Mouse (Mus musculus) forebrain, embryonic 10.5 days (tissue): ENCODE measurements around the gene Gm10974. TPM values are rescaled to one million over a fixed set of nuclear protein-coding genes. Genes with fewer than 3 reads are reported as not detected.

Experiments used
- DNase-seq: peaks from one replicate; pipeline ENCODE4 v3.0.0-alpha.2; 2017; ENCODE audit warnings: low spot score; ENCODE audit errors: extremely low spot score
- H3K27ac ChIP-seq: fragments of 300-500 bp; sonication (generic); 2 replicates; pipeline ENCODE4 v1.5.1; 2016; ENCODE audit warnings: mild to moderate bottlenecking
- H3K27me3 ChIP-seq: fragments of 300-500 bp; sonication (generic); 2 replicates; pipeline ENCODE4 v1.6.1; 2016; ENCODE audit warnings: mild to moderate bottlenecking; ENCODE audit not compliant: poor library complexity, severe bottlenecking
- H3K36me3 ChIP-seq: fragments of 300-500 bp; sonication (generic); replicated peaks from 2 replicates; pipeline ENCODE4 v1.6.1; 2016; ENCODE audit warnings: mild to moderate bottlenecking, moderate library complexity
- H3K4me1 ChIP-seq: fragments of 300-500 bp; sonication (generic); 2 replicates; pipeline ENCODE4 v1.6.1; 2016
- H3K4me3 ChIP-seq: fragments of 300-500 bp; sonication (generic); 2 replicates; pipeline ENCODE4 v1.5.1; 2016; ENCODE audit warnings: mild to moderate bottlenecking, moderate library complexity
- H3K9me3 ChIP-seq: fragments of 300-500 bp; sonication (generic); 2 replicates; pipeline ENCODE4 v1.6.1; 2016; ENCODE audit warnings: mild to moderate bottlenecking, moderate library complexity
- WGBS: fragments of 180-500 bp; shearing (Covaris S2); methylation state at CpG from one replicate; pipeline ENCODE4 v1.1.7; 2016; 5-methylcytosine and 5-hydroxymethylcytosine counted together
- polyA plus RNA-seq: library from polyadenylated mRNA; unstranded; fragments of >200 nt; fragmentation: Nextera tagmentation; extraction: Ambion mirVana; gene quantifications from 2 replicates; pipeline ENCODE4 v1.2.1, GENCODE M21; 2016

The Gm10974 gene
- polyA plus RNA-seq, 1 experiment from 2014 or later, result not detected

GRCm38 (mm10) chr7:66342831-66343230 is 22.9 kb upstream of the Gm10974 start:
- WGBS, result 80% methylated on average over 6 of the region's 6 CpGs
- no peak overlapping the region for H3K27ac ChIP-seq
- no peak for DNase-seq
- peaks cover 24% of the 10 kb centered on the region for H3K4me1 ChIP-seq
- no peaks in the 10 kb centered on the region for H3K36me3 ChIP-seq
- H3K4me3 ChIP-seq, result no peak overlapping the region
- H3K9me3 ChIP-seq, result no peaks in the 10 kb centered on the region
- H3K27me3 ChIP-seq, result no peaks in the 10 kb centered on the region

GRCm38 (mm10) chr7:66343307-66343706 is 22.4 kb upstream of the Gm10974 start:
- DNase-seq, result no peak
- no peaks in the 10 kb centered on the region for H3K27me3 ChIP-seq
- H3K36me3 ChIP-seq, result no peaks in the 10 kb centered on the region
- H3K4me1 ChIP-seq, result peaks cover 24% of the 10 kb centered on the region
- WGBS, result 89% methylated on average over 5 of the region's 5 CpGs
- no peak overlapping the region for H3K27ac ChIP-seq
- H3K9me3 ChIP-seq, result no peaks in the 10 kb centered on the region
- H3K4me3 ChIP-seq, result no peak overlapping the region

DNA sequence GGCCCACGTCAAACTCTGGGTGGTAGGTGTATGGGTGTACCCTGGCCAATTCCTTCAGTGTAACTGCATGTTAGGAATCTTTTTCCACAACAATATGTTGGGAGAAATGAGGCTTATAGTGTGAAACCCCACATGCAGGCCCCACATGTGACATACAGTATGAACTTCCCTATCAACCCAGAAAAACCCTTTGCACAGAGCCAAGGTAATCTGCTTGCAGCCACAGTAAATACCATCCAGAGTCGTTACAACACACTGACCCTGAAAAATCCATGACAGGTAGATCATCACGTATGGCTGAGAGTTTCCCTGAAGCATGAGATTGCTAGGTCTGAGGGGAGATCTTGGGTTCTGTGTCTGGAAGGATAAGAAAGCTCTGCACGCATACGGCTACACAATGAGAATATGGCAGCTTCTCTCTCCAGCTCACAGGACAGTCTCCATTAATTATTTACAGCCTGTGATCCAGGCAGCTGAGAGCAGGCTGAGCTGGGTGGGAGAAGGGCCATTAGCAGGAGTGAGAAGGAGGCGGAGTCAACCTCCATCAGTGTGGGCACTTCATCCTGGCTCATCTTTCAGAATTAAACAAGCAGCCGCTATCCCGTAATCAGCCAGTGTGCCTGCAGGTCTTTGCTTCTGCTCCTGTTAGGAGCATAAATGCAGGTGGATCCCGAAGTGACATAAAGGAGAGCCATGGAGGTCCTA is 18.6 kb upstream of the Gm10974 start:
- Histone ChIP-seq H3K27ac (no peak overlapping the region), H3K4me1 (peaks cover 10% of the 10 kb centered on the region), H3K9me3 (no peaks in the 10 kb centered on the region), H3K27me3 (no peaks in the 10 kb centered on the region), H3K4me3 (no peak overlapping the region), H3K36me3 (no peaks in the 10 kb centered on the region)
- WGBS, result 60% methylated on average over 9 of the region's 9 CpGs
- DNase-seq, result no peak

- H3K27ac ChIP-seq, result no peak overlapping the region
- no peaks in the 10 kb centered on the region for H3K9me3 ChIP-seq
- H3K36me3 ChIP-seq, result no peaks in the 10 kb centered on the region
- H3K27me3 ChIP-seq, result no peaks in the 10 kb centered on the region
- no peak for DNase-seq
- no peak overlapping the region for H3K4me3 ChIP-seq
- peaks cover 10% of the 10 kb centered on the region for H3K4me1 ChIP-seq
- 90% methylated on average over 10 of the region's 10 CpGs for WGBS
Observed at GRCm38 (mm10) chr7:66348588-66348987, 17.1 kb upstream of the Gm10974 start.

DNA sequence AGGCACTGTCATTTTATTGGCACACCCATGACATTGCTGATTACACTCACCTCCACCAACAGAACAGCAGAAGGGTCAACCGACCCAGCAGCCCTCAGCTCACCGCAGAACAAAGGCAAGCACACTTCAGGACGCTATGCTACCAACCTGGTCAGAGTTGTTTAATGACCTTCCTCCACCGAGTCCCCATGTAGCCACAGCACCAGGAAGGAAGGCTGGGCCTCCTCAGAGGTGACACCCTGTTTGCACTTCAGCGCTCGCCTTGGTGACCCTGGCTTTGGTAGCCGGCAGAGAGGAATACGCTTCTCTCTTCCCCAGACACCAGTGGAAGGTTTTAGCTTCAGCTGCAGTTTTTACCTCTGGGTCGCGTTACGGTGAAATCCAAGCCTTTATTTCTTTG is 16.0 kb upstream of the Gm10974 start:
- H3K4me3 ChIP-seq, result no peak overlapping the region
- H3K9me3 ChIP-seq, result no peaks in the 10 kb centered on the region
- no peaks in the 10 kb centered on the region for H3K27me3 ChIP-seq
- peaks cover 10% of the 10 kb centered on the region for H3K4me1 ChIP-seq
- DNase-seq, result no peak
- H3K36me3 ChIP-seq, result no peaks in the 10 kb centered on the region
- no peak overlapping the region for H3K27ac ChIP-seq
- WGBS, result 69% methylated on average over 11 of the region's 11 CpGs

DNA sequence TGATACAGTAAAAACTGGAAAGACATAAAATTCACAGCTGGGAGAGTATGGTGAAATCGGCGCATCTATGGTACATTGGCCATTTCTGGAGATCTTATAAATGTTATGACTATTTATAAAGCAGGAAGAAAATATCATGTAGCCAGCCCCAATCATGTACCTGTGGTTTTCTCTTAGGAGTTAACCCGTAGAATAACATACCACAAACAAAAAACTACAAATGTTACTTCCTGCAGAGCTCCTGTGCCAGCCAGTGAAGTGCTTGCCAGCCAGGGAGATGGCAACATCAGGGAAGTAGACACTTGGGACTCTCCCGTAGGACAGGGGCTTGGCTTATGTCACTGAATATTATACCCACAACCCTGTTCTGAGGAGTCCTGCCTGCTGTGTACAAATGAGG is 14.6 kb upstream of the Gm10974 start:
- Histone ChIP-seq H3K27me3 (no peaks in the 10 kb centered on the region), H3K36me3 (no peaks in the 10 kb centered on the region), H3K9me3 (no peaks in the 10 kb centered on the region), H3K27ac (no peak overlapping the region), H3K4me1 (peaks cover 10% of the 10 kb centered on the region), H3K4me3 (no peak overlapping the region)
- 88% methylated on average over 4 of the region's 4 CpGs for WGBS
- no peak for DNase-seq

DNA sequence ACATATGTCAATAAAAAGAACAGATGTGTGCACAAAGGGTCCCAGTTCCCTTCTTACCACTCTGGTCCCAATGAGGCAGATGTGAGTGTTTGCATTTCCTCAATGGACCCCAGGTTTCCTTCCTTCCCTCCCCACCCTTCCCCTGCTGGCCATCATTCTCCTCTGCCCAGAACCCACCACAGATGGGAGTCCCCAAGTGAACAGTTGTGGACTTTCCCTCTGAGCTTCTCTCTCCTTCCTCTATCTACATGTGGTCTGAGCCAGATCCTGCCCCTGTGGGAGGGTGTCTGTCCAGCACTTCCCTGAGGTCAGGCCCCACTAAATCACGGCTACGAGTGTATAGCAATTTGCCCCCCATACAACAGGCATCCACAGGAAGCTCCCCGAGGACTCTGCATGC is 10.8 kb upstream of the Gm10974 start:
- Histone ChIP-seq H3K9me3 (no peaks in the 10 kb centered on the region), H3K36me3 (no peaks in the 10 kb centered on the region), H3K27me3 (no peaks in the 10 kb centered on the region), H3K4me1 (no peaks in the 10 kb centered on the region), H3K27ac (no peak overlapping the region), H3K4me3 (no peak overlapping the region)
- WGBS, result 72% methylated on average over 3 of the region's 3 CpGs
- DNase-seq, result no peak

GRCm38 (mm10) chr7:66355791-66356522 is 9.7 kb upstream of the Gm10974 start:
- H3K27ac ChIP-seq, result no peak overlapping the region
- H3K4me3 ChIP-seq, result no peak overlapping the region
- no peaks in the 10 kb centered on the region for H3K27me3 ChIP-seq
- 89% methylated on average over 8 of the region's 8 CpGs for WGBS
- DNase-seq, result no peak
- no peaks in the 10 kb centered on the region for H3K4me1 ChIP-seq
- no peaks in the 10 kb centered on the region for H3K36me3 ChIP-seq
- H3K9me3 ChIP-seq, result no peaks in the 10 kb centered on the region; the same call in 1 of the 2 replicates

- Histone ChIP-seq H3K27ac (no peak overlapping the region), H3K4me1 (no peaks in the 10 kb centered on the region), H3K27me3 (no peaks in the 10 kb centered on the region), H3K9me3 (peaks cover 13% of the 10 kb centered on the region; the same call in 1 of the 2 replicates), H3K36me3 (no peaks in the 10 kb centered on the region), H3K4me3 (no peak overlapping the region)
- DNase-seq, result no peak
- 90% methylated on average over 3 of the region's 3 CpGs for WGBS
Observed at GRCm38 (mm10) chr7:66358461-66358860, 7.2 kb upstream of the Gm10974 start.

GRCm38 (mm10) chr7:66359044-66359443 is 6.7 kb upstream of the Gm10974 start:
- H3K27me3 ChIP-seq, result no peaks in the 10 kb centered on the region
- no peak overlapping the region for H3K4me3 ChIP-seq
- no peak for DNase-seq
- 93% methylated on average over 4 of the region's 4 CpGs for WGBS
- H3K36me3 ChIP-seq, result no peaks in the 10 kb centered on the region
- no peaks in the 10 kb centered on the region for H3K4me1 ChIP-seq
- H3K27ac ChIP-seq, result no peak overlapping the region
- H3K9me3 ChIP-seq, result peaks cover 13% of the 10 kb centered on the region; the same call in 1 of the 2 replicates

- Histone ChIP-seq H3K4me3 (no peak overlapping the region), H3K36me3 (no peaks in the 10 kb centered on the region), H3K27me3 (no peaks in the 10 kb centered on the region), H3K27ac (no peak overlapping the region), H3K9me3 (peaks cover 13% of the 10 kb centered on the region; the same call in 1 of the 2 replicates), H3K4me1 (no peaks in the 10 kb centered on the region)
- 96% methylated on average over 11 of the region's 11 CpGs for WGBS
- DNase-seq, result no peak
Observed at GRCm38 (mm10) chr7:66364491-66364890, 1.2 kb upstream of the Gm10974 start.

DNA sequence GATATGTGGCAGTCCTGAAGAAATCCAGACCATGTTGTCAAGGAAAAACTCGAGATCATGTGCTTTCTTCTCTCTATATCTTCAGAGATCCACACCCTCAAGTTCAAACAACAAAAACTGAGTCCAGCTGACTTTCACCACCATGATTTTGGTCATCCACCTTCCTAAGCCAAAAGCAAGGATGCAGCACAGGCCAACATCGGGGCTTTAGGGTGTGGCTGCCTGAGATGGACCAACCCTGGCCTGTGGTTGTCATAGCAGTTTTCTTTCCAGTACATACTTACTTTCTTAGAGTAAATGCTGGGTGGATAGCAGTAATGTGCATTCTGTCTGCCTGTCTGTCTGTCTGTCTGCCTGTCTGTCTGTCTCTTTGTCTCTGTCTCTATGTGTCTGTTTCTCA is 294 bp upstream of the Gm10974 start:
- Histone ChIP-seq H3K9me3 (peaks cover 13% of the 10 kb centered on the region; the same call in 1 of the 2 replicates), H3K27ac (no peak overlapping the region), H3K36me3 (no peaks in the 10 kb centered on the region), H3K27me3 (no peaks in the 10 kb centered on the region), H3K4me3 (no peak overlapping the region), H3K4me1 (0 out of 2 replicates have a peak, but pooled peaks cover 4% of the 10 kb centered on the region)
- no peak for DNase-seq
- WGBS, result 84% methylated on average over 2 of the region's 2 CpGs
